Mouse (Mus musculus): ENCODE measurements at regions not wholly inside any gene's neighbourhood (a gene's known extent, or its start where the extent isn't known, plus 50 kb on each side); places are given as distances from the start of the nearest gene placed in this dataset.

DNA sequence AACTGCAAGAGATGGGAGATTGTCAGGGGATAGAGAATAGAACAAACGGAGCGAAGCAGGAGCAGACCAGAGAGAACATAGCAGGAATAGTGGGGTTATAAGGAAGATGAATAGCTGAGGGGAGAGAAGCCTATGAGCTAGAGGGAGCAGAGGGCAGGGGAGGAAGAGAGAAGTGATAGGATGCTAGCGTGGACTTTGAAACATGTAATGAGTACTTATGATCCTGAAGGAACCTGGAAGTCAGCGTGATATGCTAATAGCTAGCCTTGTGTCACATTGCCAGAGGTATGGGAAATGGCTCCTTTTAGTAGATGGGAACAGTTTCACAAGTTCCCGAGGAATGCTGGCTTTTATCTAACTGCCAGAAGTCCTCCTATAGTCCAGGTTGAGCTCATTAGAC is 51.8 kb downstream of the Calml3 start:
- no peak for DNase-seq

- no peak for DNase-seq
Observed at GRCm38 (mm10) chr13:3751222-3751621, 52.9 kb downstream of the Calml3 start.

- peak in 1 of 2 experiments; percentile 53 for DNase-seq
Observed at GRCm38 (mm10) chr13:3750756-3751155, 53.4 kb downstream of the Calml3 start.

DNA sequence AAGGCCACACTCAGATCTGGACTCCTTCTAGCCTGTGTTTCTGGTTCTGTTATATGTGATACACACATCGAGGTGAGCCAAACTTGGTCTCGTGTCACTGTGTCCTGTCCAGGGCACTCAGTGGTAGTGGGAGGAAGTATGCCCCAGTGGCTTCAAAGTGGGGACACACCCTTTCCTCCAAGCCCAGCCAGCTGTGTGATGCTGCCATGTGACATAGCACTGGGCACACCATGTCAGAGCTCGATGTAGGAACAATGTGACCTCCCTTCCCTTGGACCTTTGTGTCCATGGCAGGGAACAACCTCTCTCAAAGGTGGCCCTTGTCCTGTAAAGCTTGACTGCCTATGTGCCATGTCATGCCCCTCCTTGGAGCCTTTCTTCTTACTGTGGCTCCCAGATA is 54.5 kb downstream of the Calml3 start:
- DNase-seq, result no peak

- no peak for DNase-seq
Observed at GRCm38 (mm10) chr13:3748859-3749258, 55.3 kb downstream of the Calml3 start.

- no peak for DNase-seq
Observed at GRCm38 (mm10) chr13:3746524-3746923, 57.6 kb downstream of the Calml3 start.

- DNase-seq, result no peak
Observed at GRCm38 (mm10) chr13:3744870-3745269, 59.2 kb downstream of the Calml3 start.

- DNase-seq, result no peak
Observed at GRCm38 (mm10) chr13:3743692-3744457, 60.2 kb downstream of the Calml3 start.

GRCm38 (mm10) chr13:3742763-3743401 is 61.2 kb downstream of the Calml3 start:
- no peak for DNase-seq

GRCm38 (mm10) chr13:3742094-3742730 is 61.9 kb downstream of the Calml3 start:
- peak in 1 of 2 experiments; percentile 53 for DNase-seq

GRCm38 (mm10) chr13:3730699-3731021 is 73.5 kb downstream of the Calml3 start:
- no peak for DNase-seq

DNA sequence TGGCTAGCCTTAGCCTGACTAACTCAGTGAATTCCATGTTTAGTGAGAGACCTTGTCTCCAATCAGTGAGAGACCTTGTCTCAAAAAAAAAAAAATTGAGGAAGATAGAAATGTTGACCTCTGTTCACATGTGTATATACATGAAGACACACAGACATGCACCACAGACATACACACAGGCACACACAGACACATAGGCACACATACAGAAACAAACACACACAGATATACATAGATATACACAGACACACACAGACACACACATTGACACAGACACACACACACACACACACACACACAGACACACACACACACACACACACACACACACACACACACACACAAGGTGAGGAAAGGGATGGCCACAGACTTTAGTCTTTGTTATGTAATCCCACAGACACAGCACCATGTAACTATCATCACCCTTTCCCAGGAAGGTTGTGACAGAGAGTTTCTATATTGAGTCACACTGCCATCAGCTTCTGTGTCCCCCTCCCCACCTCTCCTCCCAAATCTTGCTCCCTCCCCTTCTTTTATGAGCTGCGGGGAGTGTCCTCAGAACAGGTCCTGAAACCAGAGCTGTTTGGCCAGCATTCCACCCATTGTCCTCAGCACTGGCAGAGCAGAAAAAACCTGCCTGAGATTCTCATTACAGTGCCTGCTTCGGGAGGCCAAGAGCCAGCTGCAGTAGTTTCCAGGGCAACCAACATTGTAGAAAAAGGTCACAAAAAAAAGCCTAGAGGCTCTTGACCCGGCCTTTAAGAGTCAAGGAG is 74.0 kb downstream of the Calml3 start:
- no peak for DNase-seq

DNA sequence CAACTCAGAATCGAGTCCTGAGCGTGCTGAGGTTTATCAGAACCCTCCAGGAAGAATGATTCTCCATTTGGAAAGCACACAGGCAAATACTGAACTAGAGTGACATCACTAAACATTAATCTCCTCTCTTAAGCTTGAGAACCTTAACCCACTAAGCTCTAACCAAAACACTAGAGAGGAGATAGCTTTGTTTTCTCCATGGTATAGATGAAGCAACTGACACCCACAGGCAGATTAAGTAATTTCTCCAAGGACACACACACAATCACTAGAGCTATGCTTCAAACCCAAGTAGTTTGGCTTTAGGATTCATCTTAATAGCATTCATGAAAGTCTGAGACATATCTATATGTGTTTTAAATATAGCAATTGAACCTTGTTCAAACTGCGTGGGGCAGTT is 75.2 kb downstream of the Calml3 start:
- no peak for DNase-seq

GRCm38 (mm10) chr13:3726331-3726781 is 77.8 kb downstream of the Calml3 start:
- no peak for DNase-seq

- DNase-seq, result no peak
Observed at GRCm38 (mm10) chr13:3725803-3726202, 78.3 kb downstream of the Calml3 start.

DNA sequence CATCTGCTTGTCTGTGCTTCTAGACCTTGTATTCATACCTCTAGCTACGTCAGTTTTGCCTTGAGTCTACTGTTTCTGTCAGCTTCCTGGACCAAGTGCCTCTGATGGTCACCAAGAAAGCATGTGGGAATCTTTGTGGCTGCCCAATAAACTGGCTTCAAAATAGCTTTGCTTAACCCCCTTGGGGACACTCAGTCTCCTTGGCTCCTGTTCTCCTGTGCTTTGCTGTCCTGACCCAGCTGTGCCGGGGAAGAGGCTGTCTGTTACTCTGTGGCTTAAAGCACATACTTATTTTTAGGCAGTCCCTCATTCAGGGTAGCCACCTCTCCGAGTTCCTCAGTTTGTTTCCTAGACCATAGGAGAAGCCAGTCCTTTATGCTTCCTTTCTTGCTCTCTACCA is 79.8 kb downstream of the Calml3 start:
- no peak for DNase-seq

DNA sequence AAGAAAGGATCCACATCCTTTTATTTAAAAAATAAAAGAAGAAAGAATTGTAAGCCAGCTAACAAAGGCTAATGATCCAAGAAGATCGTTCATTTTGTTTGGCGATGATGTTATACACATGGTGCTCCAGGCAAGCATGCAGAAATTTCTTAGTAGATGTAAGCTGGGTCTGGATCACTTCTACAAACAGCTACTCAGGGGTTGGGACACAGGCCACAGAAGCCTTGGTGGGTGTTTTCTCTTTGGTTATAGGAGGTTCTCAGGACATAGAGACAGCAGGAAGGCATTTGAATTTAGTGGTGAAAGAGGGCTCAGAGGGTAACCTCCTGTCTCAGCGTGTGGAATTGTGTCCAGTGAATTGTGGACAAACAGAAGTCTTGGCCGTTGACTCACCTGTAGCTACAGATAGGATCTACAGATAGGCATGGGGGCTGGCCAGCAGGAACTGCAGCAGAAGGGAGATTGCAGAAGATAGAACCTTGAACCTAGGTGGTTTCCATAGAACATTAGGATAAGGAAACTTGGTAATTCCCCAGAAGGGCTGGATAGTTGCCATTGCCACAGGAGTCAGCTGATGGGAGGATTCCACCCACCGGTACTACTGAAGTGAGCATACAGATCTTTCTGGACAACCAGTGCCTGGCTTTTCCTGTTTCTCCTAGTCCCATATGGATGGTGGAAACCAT is 80.5 kb downstream of the Calml3 start:
- DNase-seq, result no peak

DNA sequence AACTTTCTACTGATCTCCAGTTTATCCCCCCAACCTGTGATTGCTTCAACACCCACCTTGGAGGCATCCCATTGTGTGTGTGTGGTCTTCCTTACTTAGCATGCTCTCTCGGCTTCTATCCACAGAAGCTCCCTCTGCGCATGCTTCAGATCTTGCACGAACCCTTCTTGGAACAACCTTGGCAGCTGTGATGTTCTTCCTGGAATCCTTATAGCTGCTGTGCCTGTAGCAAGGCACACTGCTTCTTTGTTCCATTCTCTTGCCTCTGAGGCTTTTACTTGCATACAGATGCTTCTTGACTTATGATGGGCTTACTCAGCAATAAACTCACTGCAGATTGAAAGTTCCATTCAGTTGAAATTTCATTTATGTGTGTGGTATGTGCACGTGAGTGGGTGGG is 81.2 kb downstream of the Asb13 start:
- no peak for DNase-seq

- no peak for DNase-seq
Observed at GRCm38 (mm10) chr13:3712497-3713160, 78.8 kb downstream of the Asb13 start.

DNA sequence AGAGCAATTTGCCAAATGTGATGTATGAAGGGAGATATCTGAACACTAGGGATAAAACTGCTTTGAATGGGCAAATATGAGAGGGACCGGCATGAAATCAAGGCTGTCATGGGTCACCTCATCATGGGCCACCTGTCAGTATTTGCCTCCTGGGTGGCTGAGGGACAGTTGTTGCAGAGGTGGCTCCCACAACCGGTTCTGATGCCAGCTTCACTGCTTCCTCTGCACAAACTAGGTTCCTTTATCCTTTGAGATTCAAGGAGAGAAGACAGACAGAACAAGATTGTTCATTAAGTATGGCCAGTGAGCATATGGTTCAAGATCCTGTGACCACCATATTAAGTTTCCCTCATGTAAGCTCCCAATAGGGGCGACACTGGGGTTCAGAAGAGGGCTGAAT is 78.3 kb downstream of the Asb13 start:
- DNase-seq, result no peak

DNA sequence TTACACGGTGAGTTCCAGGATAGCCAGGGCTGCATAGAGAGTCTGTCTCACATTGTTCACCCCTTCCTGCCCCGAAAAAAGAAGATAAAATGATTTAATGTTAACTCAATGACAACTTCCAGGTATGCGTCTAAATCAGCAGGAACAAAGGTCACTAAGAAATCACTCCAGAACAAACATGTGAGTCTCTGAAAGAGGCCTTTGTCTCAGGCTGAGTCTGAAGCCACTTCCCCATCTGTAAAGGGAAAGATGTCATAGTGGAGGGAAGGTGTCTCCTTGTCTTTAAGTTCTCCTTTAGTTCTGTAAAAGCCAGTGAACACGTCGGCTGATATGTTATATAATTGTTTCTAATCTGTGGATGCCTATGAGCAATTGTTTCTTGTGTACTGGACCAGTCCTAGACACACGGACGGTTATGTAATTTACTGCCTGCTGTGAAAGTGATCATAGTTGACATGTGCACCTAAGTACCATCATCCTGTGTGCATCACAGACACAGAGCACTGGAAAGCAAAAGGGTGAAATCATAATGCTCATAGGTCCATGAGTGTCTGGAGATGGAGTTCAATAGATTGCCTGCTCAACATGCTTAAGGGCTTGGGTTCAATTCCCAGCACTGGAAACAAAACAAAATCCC is 76.3 kb downstream of the Asb13 start:
- DNase-seq, result no peak

All from kidney, postnatal 4 days (tissue).